Mouse (Mus musculus): ENCODE results near the gene Rtp1. TPM values are rescaled to one million over a fixed set of nuclear protein-coding genes. Genes with fewer than 3 reads are reported as not detected.

The Rtp1 gene
- polyA plus RNA-seq, 1 experiment from 2014 or later: not detected

Other genes starting within 250 kb of the Rtp1 start
- 12.4 and 15.7 TPM in 2 replicates for gene St6gal1, start 204.4 kb upstream of the Rtp1 start, polyA plus RNA-seq (2015; fragmentation: Nextera tagmentation; extraction: Ambion mirVana)
- 7.1 and 11.4 TPM in 2 replicates for gene Rtp4, start 91.2 kb downstream of the Rtp1 start, polyA plus RNA-seq (2015; fragmentation: Nextera tagmentation; extraction: Ambion mirVana)
- gene Masp1, start 91.7 kb downstream of the Rtp1 start, polyA plus RNA-seq (2015; fragmentation: Nextera tagmentation; extraction: Ambion mirVana): 13.6 and 13.8 TPM in 2 replicates

All from heart, embryonic 16.5 days (tissue).